Mouse (Mus musculus) cortical plate, adult 2 months (tissue): ENCODE measurements around the gene Arfgap1.

ENCODE experiments used
- CTCF ChIP-seq: fragments of 200-500 bp; IDR thresholded peaks from 2 replicates; pipeline ENCODE4 v1.5.1; 2011; ENCODE audit warnings: mild to moderate bottlenecking, control low read depth, low read length; ENCODE audit not compliant: insufficient read depth; ENCODE audit errors: extremely low read depth
- POLR2A ChIP-seq: fragments of 200-500 bp; IDR thresholded peaks from 2 replicates; pipeline ENCODE4 v1.6.1; 2011; ENCODE audit warnings: mild to moderate bottlenecking, low read length, control low read depth; ENCODE audit not compliant: insufficient read depth; ENCODE audit errors: extremely low read depth

- TF ChIP-seq CTCF (no peak), POLR2A (no peak)
Observed at GRCm38 (mm10) chr2:180940187-180940586, 26.8 kb upstream of the Arfgap1 start.
